Mouse (Mus musculus) adrenal gland, postnatal 14 days (tissue): ENCODE data around the gene Emx2. TPM values are rescaled to one million over a fixed set of nuclear protein-coding genes. Genes with fewer than 3 reads are reported as not detected.

Experiments
- total RNA-seq: library from RNA; stranded (reverse); gene quantifications from 2 replicates; pipeline ENCODE4 v1.2.3, GENCODE M21; 2021

Gene Emx2
- total RNA-seq, 1 experiment from 2014 or later = not detected

Other genes with a start within 250 kb of the Emx2 start
- not detected in 2 replicates for gene Kcnk18, start 239.2 kb upstream of the Emx2 start, total RNA-seq
- gene Slc18a2, start 197.5 kb upstream of the Emx2 start, total RNA-seq = 15.6 and 22.0 TPM in 2 replicates
- 557 and 670 TPM in 2 replicates for gene Rps12-ps3, start 136.1 kb upstream of the Emx2 start, total RNA-seq
- gene Pdzd8, start 112.6 kb upstream of the Emx2 start, total RNA-seq = 33.6 and 33.9 TPM in 2 replicates